Mouse (Mus musculus) embryonic fibroblast, embryonic 13.5 days (primary cell): ENCODE results near the gene Hsdl1. TPM values are rescaled to one million over a fixed set of nuclear protein-coding genes. Genes with fewer than 3 reads are reported as not detected.

ENCODE experiments used
- H3K27ac ChIP-seq: 2 replicates; pipeline ENCODE4 v1.5.1; 2012; ENCODE audit warnings: low read length, control low read depth, inconsistent platforms; ENCODE audit not compliant: insufficient read depth
- H3K4me1 ChIP-seq: 2 replicates; pipeline ENCODE4 v1.6.1; 2011; ENCODE audit warnings: low read length; ENCODE audit not compliant: control insufficient read depth, insufficient read depth
- H3K4me3 ChIP-seq: 2 replicates; pipeline ENCODE4 v1.5.1; 2011; ENCODE audit warnings: mild to moderate bottlenecking, control low read depth, low read length; ENCODE audit not compliant: insufficient read depth
- CTCF ChIP-seq: IDR thresholded peaks from 2 replicates; pipeline ENCODE4 v1.5.1; 2011; ENCODE audit warnings: mild to moderate bottlenecking, control low read depth, low read length, moderate library complexity, borderline replicate concordance; ENCODE audit not compliant: insufficient read depth
- POLR2A ChIP-seq: IDR thresholded peaks from 2 replicates; pipeline ENCODE4 v1.6.1; 2011; ENCODE audit warnings: low read depth, mild to moderate bottlenecking, control low read depth, low read length, moderate library complexity
- polyA plus RNA-seq: library from polyadenylated mRNA; stranded (reverse); fragments of >200 nt; gene quantifications from 2 replicates; pipeline ENCODE4 v1.2.4, GENCODE M21; 2011; ENCODE audit warnings: low read depth; ENCODE audit not compliant: missing spikeins, insufficient read length

Gene Hsdl1
- polyA plus RNA-seq, 1 experiment, result 7.5 TPM

- Histone ChIP-seq H3K4me1 (no peaks in the 10 kb centered on the region), H3K27ac (no peak overlapping the region), H3K4me3 (no peak overlapping the region)
- no peak for TF ChIP-seq CTCF
- no peak for TF ChIP-seq POLR2A
These were observed 43.0 kb downstream of the Hsdl1 start for GRCm38 (mm10) chr8:119531973-119532372.

- Histone ChIP-seq H3K4me1 (no peaks in the 10 kb centered on the region), H3K27ac (no peak overlapping the region), H3K4me3 (no peak overlapping the region)
- TF ChIP-seq CTCF (no peak), POLR2A (no peak)
These were observed 43.6 kb downstream of the Hsdl1 start for GRCm38 (mm10) chr8:119531397-119531796.

- Histone ChIP-seq H3K27ac (no peak overlapping the region), H3K4me1 (no peaks in the 10 kb centered on the region), H3K4me3 (no peak overlapping the region)
- TF ChIP-seq POLR2A, result no peak
- TF ChIP-seq CTCF, result no peak
These were observed 44.0 kb downstream of the Hsdl1 start for GRCm38 (mm10) chr8:119530937-119531336.

GRCm38 (mm10) chr8:119528762-119529161 is 46.2 kb downstream of the Hsdl1 start:
- Histone ChIP-seq H3K27ac (no peak overlapping the region), H3K4me3 (no peak overlapping the region), H3K4me1 (no peaks in the 10 kb centered on the region)
- TF ChIP-seq POLR2A (no peak), CTCF (no peak)

GRCm38 (mm10) chr8:119520102-119520501 is 54.9 kb downstream of the Hsdl1 start:
- no peaks in the 10 kb centered on the region for H3K4me1 ChIP-seq
- H3K27ac ChIP-seq, result no peak overlapping the region
- no peak overlapping the region for H3K4me3 ChIP-seq
- peak; percentile 33; the same call in 1 of the 2 replicates for TF ChIP-seq CTCF
- no peak for TF ChIP-seq POLR2A

GRCm38 (mm10) chr8:119516674-119517073 is 58.3 kb downstream of the Hsdl1 start:
- H3K4me1 ChIP-seq, result no peaks in the 10 kb centered on the region
- no peak overlapping the region for H3K27ac ChIP-seq
- TF ChIP-seq POLR2A (no peak), CTCF (no peak)
- no peak overlapping the region for H3K4me3 ChIP-seq

DNA sequence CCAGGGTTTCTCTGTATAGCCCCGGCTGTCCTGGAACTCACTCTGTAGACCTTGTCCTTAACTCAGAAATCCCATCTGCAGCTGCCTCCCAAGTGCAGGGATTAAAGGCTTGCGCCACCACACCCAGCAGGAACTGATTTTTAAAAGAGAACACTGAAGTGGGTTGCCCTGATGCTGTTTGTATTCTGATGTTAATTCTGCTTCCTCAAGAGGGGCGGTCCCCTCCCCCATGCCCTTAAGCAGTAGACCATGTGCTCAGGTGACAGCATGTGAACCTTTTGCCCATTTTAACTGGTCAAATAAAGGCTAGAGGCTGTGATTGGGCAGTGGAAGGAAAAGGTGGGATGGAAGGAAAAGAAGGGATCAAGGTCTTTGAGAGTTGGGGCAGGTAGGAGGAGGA is 59.2 kb downstream of the Hsdl1 start:
- TF ChIP-seq CTCF, result no peak
- TF ChIP-seq POLR2A, result no peak
- no peaks in the 10 kb centered on the region for H3K4me1 ChIP-seq
- H3K27ac ChIP-seq, result no peak overlapping the region
- no peak overlapping the region for H3K4me3 ChIP-seq

DNA sequence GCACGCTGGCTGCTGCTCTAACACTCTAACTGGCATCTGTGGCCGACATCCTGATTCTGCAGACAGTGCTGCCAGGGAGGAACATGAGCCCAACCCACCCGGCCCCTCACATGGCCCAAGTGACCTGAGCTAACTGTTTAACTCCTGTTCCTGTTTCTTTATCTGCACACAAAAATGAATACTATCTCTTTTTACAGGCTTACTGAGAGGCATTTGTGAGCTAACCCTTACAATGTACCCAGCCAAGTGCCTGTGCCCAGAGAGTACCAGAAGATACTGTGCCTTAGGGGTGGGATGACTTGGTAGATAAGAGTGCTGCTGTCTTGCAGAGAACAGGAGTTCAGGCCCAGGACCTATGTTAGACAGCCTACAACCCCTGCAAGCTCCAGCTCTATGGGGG is 60.0 kb downstream of the Hsdl1 start:
- TF ChIP-seq POLR2A (no peak), CTCF (no peak)
- no peak overlapping the region for H3K4me3 ChIP-seq
- no peaks in the 10 kb centered on the region for H3K4me1 ChIP-seq
- H3K27ac ChIP-seq, result no peak overlapping the region

DNA sequence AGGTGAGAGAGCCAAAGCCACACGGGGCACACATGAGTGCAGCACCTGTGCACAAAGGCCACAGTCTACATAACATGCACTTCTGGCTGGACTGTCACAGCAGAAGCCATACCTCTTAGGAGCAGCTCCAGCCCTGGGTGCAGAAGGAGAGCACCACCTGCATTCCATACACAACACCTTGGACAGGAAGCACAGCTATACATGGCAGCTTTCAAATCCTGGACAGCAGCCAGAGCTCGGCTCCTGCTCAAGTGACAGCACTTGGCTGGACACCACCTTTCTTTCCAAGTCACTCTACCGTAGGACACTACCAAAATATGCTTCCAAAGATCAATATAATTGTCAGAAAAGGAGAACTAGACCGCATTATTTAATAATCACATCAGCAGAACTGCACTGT is 61.6 kb downstream of the Hsdl1 start:
- no peak overlapping the region for H3K27ac ChIP-seq
- TF ChIP-seq CTCF, result no peak
- no peaks in the 10 kb centered on the region for H3K4me1 ChIP-seq
- no peak overlapping the region for H3K4me3 ChIP-seq

Other genes with a start within 250 kb of the Hsdl1 start
- gene Hsbp1, start 230.7 kb downstream of the Hsdl1 start, polyA plus RNA-seq, result 224 and 236 TPM in 2 replicates
- gene Mlycd, start 180.3 kb downstream of the Hsdl1 start, polyA plus RNA-seq, result 5.6 and 7.1 TPM in 2 replicates
- gene Osgin1, start 141.1 kb downstream of the Hsdl1 start, polyA plus RNA-seq, result 2.6 and 4.5 TPM in 2 replicates
- 0.30 TPM in 1 of 2 replicates, not detected in the other for gene Necab2, start 128.5 kb downstream of the Hsdl1 start, polyA plus RNA-seq
- gene Slc38a8, start 73.5 kb downstream of the Hsdl1 start, polyA plus RNA-seq, result not detected in 2 replicates
- 114 TPM in 2 replicates for gene Mbtps1, start 16.4 kb downstream of the Hsdl1 start, polyA plus RNA-seq
- gene Dnaaf1, start 52 bp upstream of the Hsdl1 start, polyA plus RNA-seq, result not detected in 2 replicates
- 4.7 and 5.2 TPM in 2 replicates for gene Taf1c, start 30.0 kb upstream of the Hsdl1 start, polyA plus RNA-seq
- not detected in 2 replicates for gene Adad2, start 37.6 kb upstream of the Hsdl1 start, polyA plus RNA-seq
- gene Kcng4, start 60.5 kb upstream of the Hsdl1 start, polyA plus RNA-seq, result not detected in 2 replicates
- not detected in 2 replicates for gene Wfdc1, start 91.2 kb upstream of the Hsdl1 start, polyA plus RNA-seq
- not detected in 2 replicates for gene Atp2c2, start 124.8 kb upstream of the Hsdl1 start, polyA plus RNA-seq
- gene Tldc1, start 203.2 kb upstream of the Hsdl1 start, polyA plus RNA-seq, result 10.1 TPM in 2 replicates